Mouse (Mus musculus) myocyte (in vitro differentiated cells): ENCODE measurements around the gene Iqschfp.

Experiments used
- CEBPB ChIP-seq: IDR thresholded peaks from 2 replicates; pipeline ENCODE4 v1.6.1; 2011; ENCODE audit warnings: mild to moderate bottlenecking, moderate library complexity; ENCODE audit not compliant: poor library complexity, insufficient read depth, severe bottlenecking
- E2F4 ChIP-seq: IDR thresholded peaks from one replicate; pipeline ENCODE4 v1.6.1; 2011; ENCODE audit warnings: mild to moderate bottlenecking, control low read depth, moderate library complexity; ENCODE audit not compliant: insufficient read depth
- MAX ChIP-seq: IDR thresholded peaks from one replicate; pipeline ENCODE4 v1.6.1; 2011; ENCODE audit warnings: low read depth, mild to moderate bottlenecking, control low read depth
- MYOD1 ChIP-seq, 3 experiments: IDR thresholded peaks; one replicate each; pipeline ENCODE4 v1.6.1; 2011; ENCODE audit warnings: control low read depth in 2 of 3, low read depth in 2 of 3, mild to moderate bottlenecking in 2 of 3, moderate library complexity in 1 of 3; ENCODE audit not compliant: insufficient read length in 2 of 3, control insufficient read depth in 1 of 3
- MYOG ChIP-seq, 3 experiments: IDR thresholded peaks; one replicate each; pipeline ENCODE4 v1.6.1; 2011; ENCODE audit warnings: control low read depth in 2 of 3, low read depth in 2 of 3, mild to moderate bottlenecking in 2 of 3; ENCODE audit not compliant: insufficient read length in 2 of 3, control insufficient read depth in 1 of 3, insufficient read depth in 1 of 3
- POLR2A ChIP-seq: IDR thresholded peaks from one replicate; pipeline ENCODE4 v1.6.1; 2011; ENCODE audit warnings: low read depth, mild to moderate bottlenecking, control low read depth, moderate library complexity; ENCODE audit not compliant: insufficient read length
- POLR2AphosphoS2 ChIP-seq: IDR thresholded peaks from one replicate; pipeline ENCODE4 v1.6.1; 2011; ENCODE audit warnings: low read depth, control low read depth; ENCODE audit not compliant: insufficient read length
- REST ChIP-seq: IDR thresholded peaks from one replicate; pipeline ENCODE4 v1.6.1; 2011; ENCODE audit warnings: mild to moderate bottlenecking, control low read depth, moderate library complexity; ENCODE audit not compliant: insufficient read depth, insufficient read length
- SRF ChIP-seq: IDR thresholded peaks from one replicate; pipeline ENCODE4 v1.6.1; 2011; ENCODE audit warnings: low read depth; ENCODE audit not compliant: control insufficient read depth, insufficient read length
- TCF12 ChIP-seq: IDR thresholded peaks from one replicate; pipeline ENCODE4 v1.6.1; 2011; ENCODE audit warnings: mild to moderate bottlenecking, control low read depth; ENCODE audit not compliant: poor library complexity, insufficient read depth, severe bottlenecking
- TCF3 ChIP-seq: IDR thresholded peaks from one replicate; pipeline ENCODE4 v1.6.1; 2011; ENCODE audit warnings: low read depth, control low read depth; ENCODE audit not compliant: insufficient read length
- USF1 ChIP-seq: IDR thresholded peaks from one replicate; pipeline ENCODE4 v1.6.1; 2011; ENCODE audit warnings: low read depth, mild to moderate bottlenecking, control low read depth, moderate library complexity

- TF ChIP-seq MYOG (IDR thresholded peaks at IDR 0.05; ENCODE audit: control insufficient read depth in 1 of 3, insufficient read depth in 1 of 3, insufficient read length in 2 of 3, low read depth in 2 of 3) = no peak
- TF ChIP-seq POLR2A = no peak
- TF ChIP-seq MYOD1 (IDR thresholded peaks at IDR 0.05; ENCODE audit: control insufficient read depth in 1 of 3, insufficient read length in 2 of 3, low read depth in 2 of 3) = no peak
- no peak for TF ChIP-seq MAX
- TF ChIP-seq E2F4 = no peak
- TF ChIP-seq USF1 = no peak
- TF ChIP-seq POLR2AphosphoS2 = no peak
- TF ChIP-seq CEBPB = no peak
- TF ChIP-seq REST = no peak
- no peak for TF ChIP-seq TCF12
- TF ChIP-seq SRF = peak; percentile 97
- TF ChIP-seq TCF3 = no peak
Observed at GRCm38 (mm10) chr3:68542944-68543501, 651.0 kb downstream of the Iqschfp start.
